Mouse (Mus musculus): ENCODE results near the gene Ppp2ca.

The Ppp2ca gene

GRCm38 (mm10) chr11:52098398-52098946 lies at the start of gene Ppp2ca:
Ppp2ca (plus strand) TSS chr11:52098681.
- TF ChIP-seq GATA4 (IDR thresholded peaks at IDR 0.05; ENCODE audit: insufficient replicate concordance, low read length) = peak; percentile 20; the same call in 1 of the 2 replicates

- TF ChIP-seq GATA4 (IDR thresholded peaks at IDR 0.05; ENCODE audit: insufficient replicate concordance, low read length) = no peak
Measured at GRCm38 (mm10) chr11:52053371-52053770, 45.1 kb upstream of the Ppp2ca start.

GRCm38 (mm10) chr11:52054728-52055127 lies 43.8 kb upstream of the Ppp2ca start:
- no peak for TF ChIP-seq GATA4 (IDR thresholded peaks at IDR 0.05; ENCODE audit: insufficient replicate concordance, low read length)

DNA sequence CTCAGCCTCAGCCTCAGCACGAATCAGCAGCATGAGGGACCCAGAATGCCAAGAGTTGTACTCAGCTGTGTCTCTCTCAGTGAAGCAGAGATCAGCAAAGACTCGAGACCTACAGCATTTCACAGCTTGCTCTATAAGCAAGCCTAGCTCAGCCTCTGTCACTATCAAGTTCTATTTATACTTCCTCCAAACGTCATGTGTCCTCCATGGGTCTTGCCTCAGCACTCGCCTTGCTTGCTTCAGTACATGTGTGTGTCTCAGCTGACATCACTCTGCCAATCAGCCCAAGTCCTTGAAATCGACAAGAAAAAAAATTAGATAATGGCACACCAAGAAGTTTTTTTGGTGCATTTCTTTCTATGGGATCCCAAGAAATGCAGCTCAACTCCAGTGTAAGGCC lies 42.3 kb upstream of the Ppp2ca start:
- no peak for TF ChIP-seq GATA4 (IDR thresholded peaks at IDR 0.05; ENCODE audit: insufficient replicate concordance, low read length)

DNA sequence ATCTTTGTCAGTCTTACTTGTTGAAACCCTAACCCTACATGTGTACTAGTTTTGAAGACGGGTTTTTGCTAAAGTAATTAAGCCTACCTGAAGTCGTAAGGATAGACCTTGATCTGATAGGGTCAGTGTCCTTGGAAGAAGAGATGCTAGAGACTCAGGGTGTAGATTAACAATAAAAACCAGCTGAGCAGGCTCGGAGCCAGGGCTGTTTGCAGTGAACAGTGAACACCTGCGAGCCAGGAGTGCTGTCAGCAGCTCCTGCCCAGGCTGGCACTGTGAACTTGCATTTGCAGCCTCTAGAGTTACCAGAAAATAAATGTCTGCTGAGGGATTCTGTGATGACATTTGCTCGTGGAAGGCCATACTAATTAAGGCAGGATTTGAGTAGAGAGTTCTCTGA lies 39.5 kb upstream of the Ppp2ca start:
- TF ChIP-seq GATA4 (IDR thresholded peaks at IDR 0.05; ENCODE audit: insufficient replicate concordance, low read length) = no peak

DNA sequence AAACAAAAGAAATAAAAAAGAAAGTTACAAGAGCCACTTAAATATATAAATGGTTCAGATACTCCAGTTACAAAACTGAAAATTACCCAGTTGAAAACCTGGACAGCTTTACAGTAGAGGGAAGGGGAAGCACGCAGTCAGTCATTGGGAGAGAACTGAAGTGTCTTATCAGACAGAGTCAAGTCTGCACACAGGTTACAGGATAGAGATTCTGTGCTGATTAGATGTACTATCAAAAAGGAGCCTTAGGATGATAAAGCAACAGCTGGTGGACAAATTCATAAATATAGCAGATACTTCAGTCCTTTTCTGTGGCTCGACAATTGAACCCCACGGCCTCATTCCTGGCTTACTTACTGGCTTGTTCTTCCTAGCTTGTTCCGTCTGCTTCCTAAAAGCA lies 38.2 kb upstream of the Ppp2ca start:
- TF ChIP-seq GATA4 (IDR thresholded peaks at IDR 0.05; ENCODE audit: insufficient replicate concordance, low read length) = no peak

DNA sequence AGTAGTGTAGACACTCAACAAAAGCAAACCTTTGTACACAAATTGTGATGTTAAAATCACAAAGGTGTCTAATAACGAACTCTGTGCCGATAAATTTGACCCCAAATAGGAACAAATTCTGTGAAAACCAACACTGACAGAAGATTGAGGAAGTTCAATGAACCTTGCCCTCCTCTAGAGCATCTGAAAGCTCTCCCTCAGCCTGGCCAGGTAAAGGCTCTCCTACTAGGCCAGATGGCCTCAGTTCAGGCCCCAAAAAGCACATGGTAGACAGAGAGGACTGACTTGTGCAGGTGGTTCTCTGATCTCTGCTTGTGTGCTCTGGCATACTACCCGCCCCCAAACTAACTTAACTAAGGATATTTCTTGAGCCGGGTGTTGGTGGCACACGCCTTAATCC lies 36.1 kb upstream of the Ppp2ca start:
- no peak for TF ChIP-seq GATA4 (IDR thresholded peaks at IDR 0.05; ENCODE audit: insufficient replicate concordance, low read length)

DNA sequence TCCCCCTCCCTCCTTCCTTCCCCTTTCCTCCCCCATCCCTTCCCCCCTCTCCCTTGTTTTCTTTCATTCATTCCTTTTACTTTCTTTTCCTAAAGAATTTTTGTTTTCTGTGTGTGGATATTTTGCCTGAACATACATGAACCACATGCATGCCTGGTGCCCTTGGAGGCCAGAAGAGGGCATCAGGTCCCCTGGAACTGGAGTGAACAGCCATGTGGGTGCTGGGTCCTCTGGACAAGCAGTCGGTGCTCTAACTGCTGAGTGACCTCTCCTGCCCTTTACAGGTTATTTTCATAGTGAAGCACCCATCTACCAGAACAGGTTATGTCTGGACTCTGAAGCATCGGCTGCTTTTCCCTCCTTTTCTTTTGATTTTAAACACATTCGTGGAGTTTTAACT lies 34.1 kb upstream of the Ppp2ca start:
- no peak for TF ChIP-seq GATA4 (IDR thresholded peaks at IDR 0.05; ENCODE audit: insufficient replicate concordance, low read length)

DNA sequence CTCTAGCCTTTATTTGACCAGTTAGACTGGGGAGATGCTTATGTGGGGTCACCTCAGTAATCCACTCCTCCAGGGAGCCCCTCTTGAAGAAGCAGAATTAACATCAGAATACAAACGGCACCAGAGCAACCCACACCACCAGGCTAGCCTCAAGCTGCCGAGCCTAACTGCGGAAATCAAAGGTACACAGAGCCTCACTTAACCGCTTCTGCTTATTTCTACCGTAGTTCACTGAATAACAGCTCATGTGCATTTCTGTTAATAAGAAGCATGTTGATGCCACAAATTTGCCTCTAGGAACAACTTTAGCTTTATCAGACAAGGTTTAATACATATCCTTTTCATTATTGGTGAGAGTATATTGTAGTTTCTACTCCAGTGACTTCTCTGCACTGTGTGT lies 32.6 kb upstream of the Ppp2ca start:
- TF ChIP-seq GATA4 (IDR thresholded peaks at IDR 0.05; ENCODE audit: insufficient replicate concordance, low read length) = no peak

DNA sequence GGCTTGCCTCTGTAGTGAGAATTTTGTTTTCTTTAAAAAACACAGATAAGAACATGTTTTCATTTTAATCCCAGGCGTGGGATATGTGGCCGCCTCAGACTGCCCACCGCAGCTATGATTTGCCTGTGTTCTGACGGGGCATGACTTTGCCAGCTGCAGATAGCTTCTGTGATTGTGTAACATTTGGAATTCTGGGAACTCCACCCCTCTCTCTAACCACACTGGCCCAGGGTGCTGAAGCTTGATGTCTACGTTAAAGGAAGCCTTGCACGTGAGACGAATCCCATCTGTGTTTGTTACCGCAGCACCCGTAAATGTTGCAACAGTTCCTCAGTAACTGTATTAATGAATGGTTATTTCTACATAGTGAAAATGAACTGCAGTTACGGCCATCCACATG lies 26.7 kb upstream of the Ppp2ca start:
- TF ChIP-seq GATA4 (IDR thresholded peaks at IDR 0.05; ENCODE audit: insufficient replicate concordance, low read length) = no peak

- no peak for TF ChIP-seq GATA4 (IDR thresholded peaks at IDR 0.05; ENCODE audit: insufficient replicate concordance, low read length)
Measured at GRCm38 (mm10) chr11:52073528-52074170, 24.8 kb upstream of the Ppp2ca start.

GRCm38 (mm10) chr11:52074626-52075470 lies 23.6 kb upstream of the Ppp2ca start:
- TF ChIP-seq GATA4 (IDR thresholded peaks at IDR 0.05; ENCODE audit: insufficient replicate concordance, low read length) = no peak

GRCm38 (mm10) chr11:52075794-52076633 lies 22.5 kb upstream of the Ppp2ca start:
- no peak for TF ChIP-seq GATA4 (IDR thresholded peaks at IDR 0.05; ENCODE audit: insufficient replicate concordance, low read length)

DNA sequence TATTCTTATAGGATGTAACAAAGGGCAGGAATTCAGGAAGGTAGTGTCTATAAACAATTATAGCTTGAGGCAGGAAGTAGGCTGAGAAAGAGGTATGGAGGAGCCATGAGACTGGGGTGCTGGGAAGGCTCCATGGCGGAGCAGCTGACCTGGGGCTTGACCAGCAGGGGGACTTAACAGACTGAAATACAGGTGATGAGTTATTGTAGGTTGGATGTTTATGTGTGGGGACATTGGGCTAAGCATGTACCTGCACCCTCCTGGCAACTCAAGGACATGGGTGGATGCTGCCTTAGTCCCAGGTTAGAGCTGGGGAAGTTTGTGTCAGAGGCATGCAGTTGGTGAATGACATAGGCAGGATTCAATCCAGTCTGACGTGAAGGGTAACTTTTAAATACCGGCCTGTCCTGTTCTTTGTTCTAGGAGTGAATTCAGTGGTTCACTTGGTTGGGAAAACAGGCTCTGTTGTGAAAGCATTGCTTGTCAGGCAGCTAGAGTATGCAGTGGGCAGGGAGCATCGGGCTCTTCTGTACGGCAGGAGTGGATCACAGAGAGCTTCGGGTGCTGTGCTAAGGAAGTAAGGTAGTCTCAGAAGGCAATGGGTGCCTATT lies 21.6 kb upstream of the Ppp2ca start:
- TF ChIP-seq GATA4 (IDR thresholded peaks at IDR 0.05; ENCODE audit: insufficient replicate concordance, low read length) = no peak

GRCm38 (mm10) chr11:52077939-52078338 lies 20.5 kb upstream of the Ppp2ca start:
- no peak for TF ChIP-seq GATA4 (IDR thresholded peaks at IDR 0.05; ENCODE audit: insufficient replicate concordance, low read length)
